Mouse (Mus musculus): ENCODE results near the gene Ppp4r2.
"Not testable (repeated sequence)": the region's sequence is repeated elsewhere in the genome, so short reads cannot be mapped to it uniquely, and the experiment has no call there.

Ppp4r2 gene

GRCm38 (mm10) chr6:100831188-100831587 is 2.2 kb upstream of the Ppp4r2 start:
- no peak for DNase-seq (ENCODE audit: low read depth)

- DNase-seq (ENCODE audit: low read depth) = no peak
Observed at GRCm38 (mm10) chr6:100831751-100832150, 1.7 kb upstream of the Ppp4r2 start.

- DNase-seq (ENCODE audit: low read depth) = peak; percentile 20
Observed at GRCm38 (mm10) chr6:100833811-100834481, 524 bp downstream of the Ppp4r2 start.

DNA sequence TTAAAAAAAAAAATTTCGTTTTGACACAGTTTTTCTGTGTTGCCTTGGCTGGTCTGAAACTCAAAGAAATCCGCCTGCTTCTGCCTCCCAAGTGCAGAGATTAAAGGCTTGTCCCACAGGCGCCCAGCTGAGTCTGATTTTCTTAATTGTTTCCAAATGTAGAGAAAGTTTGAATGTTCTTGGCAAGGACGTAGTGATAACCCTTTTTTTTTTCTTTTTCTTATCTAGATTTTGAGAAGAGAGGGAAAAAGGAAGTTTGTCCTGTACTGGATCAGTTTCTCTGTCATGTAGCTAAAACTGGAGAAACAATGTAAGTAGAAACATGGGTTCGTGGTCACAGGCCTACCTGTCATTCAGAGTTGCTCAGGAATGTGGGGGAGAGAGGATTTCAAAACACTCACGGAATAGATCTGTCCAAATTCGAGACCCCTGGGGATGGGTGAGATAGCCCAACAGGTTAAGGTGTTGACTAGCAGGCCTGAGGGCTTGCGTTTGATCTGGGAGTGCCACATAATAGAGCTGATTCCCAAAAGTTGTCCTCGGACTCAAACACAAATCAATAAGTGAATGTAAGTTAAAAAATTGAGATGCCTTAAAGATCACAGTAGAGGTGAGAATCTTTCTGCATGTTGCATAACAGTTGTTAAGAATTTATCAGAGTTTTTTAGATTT is 1.2 kb downstream of the Ppp4r2 start:
- no peak for DNase-seq (ENCODE audit: low read depth)

DNA sequence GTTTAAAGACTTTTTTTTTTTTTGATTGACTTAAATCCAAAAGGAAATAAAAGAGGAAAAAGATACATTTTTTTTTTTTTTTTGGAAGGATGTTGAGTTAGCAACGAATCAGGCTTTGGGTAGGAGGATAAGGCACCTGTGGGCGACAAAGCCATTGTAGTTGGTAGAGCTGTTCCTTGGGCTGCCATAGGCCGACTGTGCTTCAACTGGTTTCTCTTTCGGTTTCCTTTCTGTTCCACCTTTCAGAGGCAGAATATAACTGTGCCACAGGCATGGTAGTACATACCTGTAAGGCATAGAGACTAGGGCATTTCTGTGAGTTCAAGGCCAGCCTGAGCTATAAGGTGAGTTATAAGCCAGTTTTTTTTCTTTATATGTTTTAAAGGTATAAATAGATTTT is 11.6 kb downstream of the Ppp4r2 start:
- DNase-seq (ENCODE audit: low read depth) = no peak

GRCm38 (mm10) chr6:100847264-100847663 is 13.8 kb downstream of the Ppp4r2 start:
- DNase-seq (ENCODE audit: low read depth) = no peak

GRCm38 (mm10) chr6:100848682-100849375 is 15.4 kb downstream of the Ppp4r2 start:
- DNase-seq (ENCODE audit: low read depth) = no peak

DNA sequence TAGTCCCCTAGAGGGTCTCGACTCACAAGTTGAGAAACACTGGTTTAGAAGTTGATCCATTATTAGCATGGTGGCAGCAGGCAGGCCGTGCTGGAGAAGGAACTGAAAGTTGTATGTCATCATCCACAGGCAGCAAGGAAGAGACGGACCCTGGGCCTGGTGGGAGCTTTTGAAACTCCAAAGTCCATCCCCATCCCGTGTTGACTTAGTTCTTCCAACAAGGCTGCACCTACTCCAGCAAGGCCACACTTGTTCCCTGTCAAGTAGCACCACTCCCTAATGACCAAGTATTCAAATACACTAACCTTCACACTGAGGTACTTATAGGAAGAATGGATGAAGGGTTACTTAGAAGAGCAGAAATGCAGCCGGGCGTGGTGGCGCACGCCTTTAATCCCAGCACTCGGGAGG is 17.3 kb downstream of the Ppp4r2 start:
- DNase-seq (ENCODE audit: low read depth) = no peak

- DNase-seq (ENCODE audit: low read depth) = no peak
Observed at GRCm38 (mm10) chr6:100851083-100851482, 17.7 kb downstream of the Ppp4r2 start.

DNA sequence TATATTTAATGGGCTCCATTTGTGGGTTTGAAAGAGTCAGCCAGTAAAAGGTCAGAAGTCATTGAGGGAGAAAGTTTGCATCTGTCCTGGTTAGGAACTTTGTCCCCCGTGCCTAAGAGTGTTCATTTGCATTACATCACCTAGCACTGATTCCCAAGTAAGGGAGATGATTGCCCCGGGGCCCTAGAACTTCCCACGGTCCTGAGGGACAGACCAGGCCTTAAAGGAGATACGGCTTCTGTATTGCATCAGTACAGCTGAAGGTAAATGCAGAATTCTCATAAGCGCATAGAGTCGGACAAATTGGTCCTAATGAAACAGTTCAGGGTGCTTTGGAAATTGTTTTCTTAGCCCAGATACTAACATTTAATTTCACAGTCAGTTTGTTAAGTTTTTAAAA is 31.9 kb downstream of the Ppp4r2 start:
- DNase-seq (ENCODE audit: low read depth) = no peak

GRCm38 (mm10) chr6:100865788-100866187 is 32.4 kb downstream of the Ppp4r2 start:
- DNase-seq (ENCODE audit: low read depth) = not testable (repeated sequence)

DNA sequence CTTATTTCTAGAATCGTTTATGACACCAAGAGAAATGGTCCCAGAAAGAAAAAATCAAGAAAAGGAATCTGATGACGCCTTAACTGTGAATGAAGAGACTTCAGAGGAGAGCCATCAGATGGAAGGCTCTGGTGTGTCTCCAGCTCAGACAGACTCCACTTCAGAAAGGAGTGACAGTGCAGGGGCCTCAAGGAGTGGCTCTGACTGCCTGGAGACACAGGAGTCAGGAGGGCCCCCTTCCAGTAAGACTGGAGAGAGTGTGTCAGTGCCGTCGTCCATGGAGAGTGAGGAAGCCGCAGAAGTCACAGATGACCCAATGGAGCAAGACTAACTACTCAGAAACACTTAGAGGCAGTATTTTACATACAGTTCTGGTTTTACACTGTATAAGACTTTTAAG is 32.8 kb downstream of the Ppp4r2 start:
- DNase-seq (ENCODE audit: low read depth) = not testable (repeated sequence)

GRCm38 (mm10) chr6:100868863-100869262 is 35.4 kb downstream of the Ppp4r2 start:
- DNase-seq (ENCODE audit: low read depth) = no peak

GRCm38 (mm10) chr6:100869909-100870308 is 36.5 kb downstream of the Ppp4r2 start:
- DNase-seq (ENCODE audit: low read depth) = no peak

DNA sequence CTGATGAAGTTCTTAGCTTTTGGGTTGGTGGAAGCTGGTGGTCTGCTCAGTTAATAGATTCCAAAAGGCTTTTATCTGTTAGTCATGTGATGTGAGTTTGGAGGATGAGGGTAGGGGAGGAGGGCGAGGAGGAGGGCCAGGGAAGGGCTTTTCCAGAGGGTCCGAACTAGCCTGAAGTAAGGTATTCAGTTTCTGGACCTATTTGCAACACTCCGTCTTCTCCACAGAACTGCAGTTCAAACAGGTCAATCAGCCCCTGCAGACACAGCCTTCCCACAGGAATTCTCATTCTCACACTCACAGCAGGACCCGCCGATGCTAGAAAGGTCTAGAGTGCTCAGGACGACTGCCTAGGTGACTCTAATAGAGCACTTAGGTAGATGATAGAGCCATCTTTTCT is 39.8 kb downstream of the Ppp4r2 start:
- no peak for DNase-seq (ENCODE audit: low read depth)

DNA sequence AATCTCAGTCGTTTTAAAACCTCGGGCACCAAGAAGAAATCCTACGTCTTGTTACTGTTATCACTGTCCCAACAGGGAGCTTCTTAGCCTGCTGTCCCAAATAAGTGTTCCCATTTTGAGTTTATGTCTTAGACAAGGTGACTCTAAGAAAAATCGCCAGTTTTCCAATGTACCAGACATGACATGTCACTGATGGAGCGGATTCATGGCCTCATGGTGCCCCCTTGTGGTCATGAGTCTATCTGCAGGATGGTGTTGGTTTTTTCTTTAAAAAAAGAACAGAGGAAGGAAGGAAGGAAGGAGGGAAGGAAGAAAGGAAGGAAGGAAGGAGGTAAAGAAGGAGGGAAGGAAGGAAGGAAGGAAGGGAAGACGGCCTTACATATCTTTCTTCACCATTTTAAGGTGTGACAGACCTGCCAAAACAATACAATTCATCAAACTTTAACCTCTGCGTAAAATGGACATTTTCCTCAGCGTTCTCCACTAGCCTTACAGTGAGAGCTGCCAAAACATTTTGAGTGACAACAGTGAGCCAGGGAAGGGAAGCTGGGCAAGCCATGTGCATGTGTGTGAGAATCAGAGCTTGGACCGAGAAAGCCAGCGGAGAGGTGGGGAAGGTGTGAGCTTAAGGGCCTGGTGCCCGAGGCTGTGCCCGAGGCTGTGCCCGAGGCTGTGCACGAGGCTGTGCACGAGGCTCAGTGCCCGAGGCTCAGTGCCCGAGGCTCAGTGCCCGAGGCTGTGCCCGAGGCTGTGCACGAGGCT is 42.6 kb downstream of the Ppp4r2 start:
- peak; percentile 41 for DNase-seq (ENCODE audit: low read depth)

GRCm38 (mm10) chr6:100876624-100877017 is 43.2 kb downstream of the Ppp4r2 start:
- no peak for DNase-seq (ENCODE audit: low read depth)

DNA sequence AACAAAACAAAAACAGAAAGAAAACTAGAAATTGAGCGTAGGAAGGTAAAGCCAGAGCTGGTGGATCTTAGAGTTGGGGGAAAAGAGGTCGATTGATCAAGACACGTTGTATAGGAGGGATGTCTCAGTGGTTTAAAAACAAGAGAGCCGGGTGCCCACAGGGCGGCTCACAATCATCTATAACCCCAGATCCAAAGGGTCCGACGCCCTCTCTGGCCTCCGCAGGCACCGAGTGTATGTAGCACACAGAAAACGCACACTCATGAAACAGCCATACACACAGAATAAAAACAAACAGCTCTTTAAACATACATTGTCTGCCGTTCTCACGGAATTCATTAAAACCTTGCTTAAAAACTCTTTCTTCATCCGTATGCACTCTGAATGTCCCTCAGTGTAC is 45.1 kb downstream of the Ppp4r2 start:
- DNase-seq (ENCODE audit: low read depth) = no peak

- no peak for DNase-seq (ENCODE audit: low read depth)
Observed at GRCm38 (mm10) chr6:100879607-100880006, 46.2 kb downstream of the Ppp4r2 start.

- no peak for DNase-seq (ENCODE audit: low read depth)
Observed at GRCm38 (mm10) chr6:100881657-100882056, 48.2 kb downstream of the Ppp4r2 start.

- peak; percentile 57 for DNase-seq (ENCODE audit: low read depth)
Observed at GRCm38 (mm10) chr6:100882381-100883213, 49.2 kb downstream of the Ppp4r2 start.

DNA sequence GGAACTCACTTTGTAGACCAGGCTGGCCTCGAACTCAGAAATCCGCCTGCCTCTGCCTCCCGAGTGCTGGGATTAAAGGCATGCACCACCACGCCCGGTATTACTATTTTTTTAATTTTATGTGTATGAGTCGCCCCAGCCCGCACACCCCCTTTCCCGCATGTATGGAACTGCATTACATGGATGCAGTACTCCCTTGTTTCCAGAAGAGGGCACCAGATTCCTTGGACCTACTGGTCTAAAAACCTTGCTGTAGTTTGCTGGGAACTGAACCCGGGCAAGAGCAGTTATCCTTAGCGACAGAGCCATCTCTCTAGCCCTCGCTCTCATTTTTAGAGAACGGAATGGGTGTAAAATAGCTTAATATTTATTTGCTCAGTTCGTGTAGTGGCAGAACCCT is 49.8 kb downstream of the Ppp4r2 start:
- peak; percentile 23 for DNase-seq (ENCODE audit: low read depth)
